Mouse (Mus musculus) ovary, postnatal 10 days (tissue): ENCODE results near the gene Cd300lf.

Source experiments
- DNase-seq: peaks from one replicate; pipeline ENCODE4 v3.0.0; 2022; ENCODE audit warnings: low spot score

Cd300lf gene

DNA sequence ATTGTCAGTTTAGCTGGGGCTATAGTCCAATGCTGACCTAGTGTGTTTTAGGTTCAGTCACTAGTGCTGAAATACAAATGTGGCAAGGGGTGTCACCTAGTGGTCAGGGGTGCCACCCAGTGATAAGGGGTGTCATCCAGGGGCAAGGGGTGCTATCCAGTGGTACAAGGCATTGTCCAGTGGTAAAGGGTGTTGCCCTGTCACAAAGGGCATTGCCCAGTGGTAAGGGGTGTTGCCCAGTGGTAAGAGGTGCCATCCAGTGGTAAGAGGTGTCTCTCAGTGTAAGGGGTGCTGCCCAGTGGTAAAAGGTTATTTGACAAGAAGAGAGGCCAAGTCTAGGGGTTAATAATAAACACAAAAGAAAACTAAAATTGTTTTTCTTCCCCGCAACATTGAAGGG lies 56.4 kb downstream of the Cd300lf start:
- no peak for DNase-seq

DNA sequence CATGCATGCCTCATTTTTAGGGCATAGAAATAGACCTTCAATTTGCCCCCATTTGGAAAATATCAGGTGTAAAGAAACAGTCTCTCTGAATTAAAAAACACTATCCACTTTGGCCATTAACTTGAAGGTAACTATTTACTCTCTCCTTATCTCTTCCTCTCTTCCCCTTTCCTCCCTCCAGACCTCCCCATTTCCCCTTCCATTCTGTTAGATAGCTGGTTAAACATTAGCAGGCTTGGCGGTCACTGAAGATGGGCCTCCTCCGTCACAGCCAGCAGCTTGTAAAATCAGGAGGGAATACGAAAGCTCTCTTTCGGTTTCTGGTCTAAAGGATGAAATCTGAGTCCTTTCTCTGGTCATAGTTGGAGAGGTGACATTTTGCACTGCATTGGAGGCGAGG lies 57.9 kb downstream of the Cd300lf start:
- no peak for DNase-seq

DNA sequence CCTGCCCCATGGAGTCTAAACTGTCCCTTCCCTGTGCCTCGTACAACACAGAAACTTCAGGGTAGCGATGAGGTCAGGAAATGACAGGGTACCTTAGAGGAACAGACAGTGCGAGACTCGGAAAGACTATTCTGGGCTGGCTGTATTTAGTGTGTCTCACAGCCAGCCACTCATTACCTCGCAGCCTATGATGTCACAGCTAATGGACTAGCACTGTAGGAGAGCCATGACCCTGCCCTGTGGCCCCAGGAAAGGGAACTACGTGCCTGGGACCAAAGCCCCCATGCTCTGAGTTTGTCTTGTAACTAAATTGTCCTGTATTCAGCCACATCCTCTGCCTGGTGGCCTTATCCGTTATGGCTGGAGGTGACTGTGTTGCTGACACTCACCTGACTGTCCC lies 58.4 kb downstream of the Cd300lf start:
- no peak for DNase-seq

DNA sequence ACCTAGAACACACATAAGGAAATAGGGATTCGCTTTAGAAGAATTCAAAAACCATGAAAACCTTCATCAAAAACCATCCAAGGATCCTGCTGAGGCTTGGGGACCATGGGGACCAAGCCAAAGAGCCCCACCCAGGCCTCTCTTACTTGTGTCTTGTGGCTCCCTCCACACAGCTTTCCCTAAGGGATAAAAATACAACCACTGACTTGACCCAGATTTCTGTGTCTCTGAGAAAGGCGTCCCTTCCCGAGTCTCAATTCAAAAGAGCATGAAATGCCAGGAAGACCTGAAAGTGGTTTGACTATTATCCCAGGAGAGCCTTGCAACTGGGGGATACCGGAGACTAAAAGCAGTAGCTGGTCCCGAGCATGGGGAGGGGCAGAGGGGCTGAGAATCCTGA lies 60.8 kb downstream of the Cd300lf start:
- no peak for DNase-seq

DNA sequence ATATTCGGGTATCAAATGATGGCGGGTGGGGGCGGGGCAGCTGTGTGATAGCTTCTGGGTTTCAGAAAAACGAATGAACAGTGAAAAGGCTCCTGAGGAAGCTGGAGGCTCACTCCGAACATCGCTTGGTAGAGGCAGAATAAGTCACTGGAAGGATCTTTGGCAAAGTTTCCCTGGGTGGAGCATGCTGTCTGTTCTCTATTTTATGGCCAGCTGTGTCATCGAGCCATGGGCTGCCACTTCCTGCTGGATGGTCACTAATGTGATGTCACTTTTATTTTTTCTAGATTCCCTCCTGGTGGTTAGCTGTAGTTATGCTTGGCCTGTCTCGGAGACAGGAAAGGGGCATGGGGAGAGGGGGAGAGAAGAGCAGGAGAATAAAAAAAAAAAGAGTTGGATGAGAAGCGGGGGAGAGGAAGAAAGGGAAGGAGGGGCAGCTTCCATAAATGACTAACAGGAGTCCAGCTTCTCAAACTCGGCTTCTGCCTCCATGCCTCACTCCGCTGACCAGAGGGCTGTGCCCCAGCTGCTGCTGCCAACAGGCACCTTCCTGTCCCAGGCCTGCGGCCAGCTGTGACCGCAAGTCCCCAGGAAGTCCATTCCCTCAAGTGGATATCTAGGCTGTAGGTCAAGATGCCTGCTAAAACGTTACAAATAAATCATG lies 62.0 kb downstream of the Cd300lf start:
- DNase-seq, result no peak

DNA sequence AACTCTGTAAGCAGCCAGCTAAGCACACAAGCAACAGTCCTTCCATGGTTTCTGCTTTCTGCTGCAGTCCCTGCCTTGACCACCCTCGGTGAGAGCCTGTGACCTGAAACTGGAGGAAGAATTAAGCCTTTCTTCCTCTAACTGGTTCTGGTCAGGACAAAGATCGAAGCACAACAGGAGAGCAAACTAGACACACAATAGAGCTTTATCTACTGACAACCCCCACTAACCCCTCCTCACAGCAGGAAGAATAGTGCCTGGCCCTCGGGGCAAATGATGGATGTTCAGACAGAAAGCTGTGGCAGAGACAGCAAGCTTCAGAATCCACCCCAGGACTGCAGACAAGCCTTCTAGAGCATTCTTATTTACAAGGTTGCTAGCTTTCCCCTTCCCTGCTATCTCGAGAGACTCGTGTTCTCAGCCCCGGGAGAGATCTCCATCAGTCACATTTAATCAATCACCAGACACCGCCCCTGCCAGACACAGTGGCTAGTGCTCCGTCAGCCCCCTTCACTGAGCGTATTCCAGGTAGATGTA lies 62.7 kb downstream of the Cd300lf start:
- DNase-seq, result no peak

DNA sequence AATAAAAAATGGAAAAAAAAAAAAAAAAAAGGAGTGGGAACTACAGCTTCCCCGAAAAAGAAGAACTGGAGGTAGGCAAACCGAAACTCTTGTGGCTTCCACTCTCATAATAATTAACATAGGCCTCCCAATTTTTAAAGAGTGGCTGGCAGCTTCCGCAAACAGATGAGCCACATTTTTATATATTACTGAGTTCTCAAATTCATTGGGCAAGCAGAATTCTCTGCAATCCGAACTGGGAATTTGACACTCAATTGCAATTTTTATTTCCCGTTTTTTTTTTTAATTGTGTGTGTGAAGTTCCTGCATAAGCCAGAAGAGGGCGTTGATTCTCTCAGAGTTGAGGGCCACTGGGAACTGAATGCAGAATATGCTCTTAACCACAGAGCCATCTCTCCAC lies 67.0 kb downstream of the Cd300lf start:
- no peak for DNase-seq
